Mouse (Mus musculus) regulatory T cell (primary cell): Measurements from ENCODE around the gene Prtn3.

ENCODE experiments used
- in situ Hi-C: fragments of 300-600 bp; cut with MboI, MseI; formaldehyde crosslinking; loops from one replicate; pipeline ENCODE4 v1.15.1; 2025; ENCODE audit warnings: high pct_unique_total_duplicates

Prtn3 gene

DNA sequence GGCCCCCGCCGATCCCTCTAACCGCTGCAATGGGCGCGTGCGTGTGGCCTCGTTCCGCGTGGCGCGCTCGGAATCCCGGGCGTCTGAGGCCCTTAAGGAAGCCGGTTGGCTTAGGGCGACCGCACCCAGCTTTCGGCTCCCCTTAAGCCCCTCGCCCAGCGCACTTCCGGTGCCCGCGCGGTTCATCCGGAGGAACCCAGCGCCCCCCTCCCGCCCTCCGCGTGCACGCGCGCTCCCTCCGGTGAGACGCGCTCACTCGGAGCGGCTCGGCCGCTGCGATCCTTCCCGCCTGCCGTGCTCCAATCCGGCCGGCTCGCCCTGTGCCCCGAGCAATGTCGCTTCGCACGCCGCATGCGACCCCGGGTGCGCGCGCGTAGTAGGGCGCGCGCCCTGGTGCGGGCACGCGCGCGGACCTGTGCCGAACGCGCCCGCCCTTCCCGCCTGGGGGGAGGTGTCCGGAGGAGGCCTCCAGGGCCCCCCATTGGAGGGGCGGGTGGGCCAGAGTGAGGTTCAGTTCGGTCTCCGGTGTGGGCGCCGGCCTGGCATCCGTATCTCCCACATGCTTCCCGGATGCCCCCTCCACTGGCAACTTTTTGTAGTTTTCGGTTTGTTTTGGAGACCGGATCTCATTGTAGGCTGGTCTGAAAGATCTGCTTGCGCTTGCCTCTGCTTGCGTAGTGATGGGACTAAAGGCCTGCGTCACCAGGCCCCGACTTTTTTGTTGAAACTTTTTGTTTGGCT, 19.3 kb upstream of the Prtn3 start:
- in situ Hi-C loops, result loop anchor here (10.0 kb wide), 1 partner anchor 1320 kb away; the partner anchor contains the start of gene Eef2

DNA sequence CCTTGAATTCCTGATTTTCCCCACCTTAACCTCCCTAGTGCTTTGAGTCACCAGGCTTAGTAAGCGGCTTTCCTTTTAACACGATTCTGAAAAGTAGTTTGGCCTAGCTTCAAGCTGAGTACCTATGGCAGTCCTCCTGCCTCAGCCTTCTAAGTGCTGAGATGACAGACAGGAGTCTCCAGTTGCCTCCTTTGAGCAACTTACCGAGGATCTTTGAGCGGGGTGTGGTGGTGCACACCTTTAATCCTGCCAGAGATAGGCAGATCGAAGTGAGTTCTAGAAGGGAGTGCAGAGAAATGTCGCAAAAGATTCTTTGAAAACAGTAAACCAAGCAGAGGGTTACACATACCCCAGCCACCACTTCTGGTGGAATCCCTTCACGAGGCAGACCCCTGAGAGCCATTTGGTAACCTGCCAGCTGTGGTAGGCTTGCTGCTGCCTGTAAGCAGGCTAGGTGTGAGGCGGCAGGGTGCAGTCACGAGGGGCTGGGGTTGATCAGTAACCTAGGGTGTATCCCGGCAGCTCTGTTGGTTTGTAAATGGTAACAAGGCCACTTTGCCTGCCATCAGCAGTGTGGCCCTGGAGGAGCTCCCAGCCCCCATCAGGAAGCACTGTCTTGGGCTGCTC, 18.6 kb upstream of the Prtn3 start:
- in situ Hi-C loops, result loop anchor here (10.0 kb wide), 1 partner anchor 1319 kb away; the partner anchor contains the start of gene Eef2

DNA sequence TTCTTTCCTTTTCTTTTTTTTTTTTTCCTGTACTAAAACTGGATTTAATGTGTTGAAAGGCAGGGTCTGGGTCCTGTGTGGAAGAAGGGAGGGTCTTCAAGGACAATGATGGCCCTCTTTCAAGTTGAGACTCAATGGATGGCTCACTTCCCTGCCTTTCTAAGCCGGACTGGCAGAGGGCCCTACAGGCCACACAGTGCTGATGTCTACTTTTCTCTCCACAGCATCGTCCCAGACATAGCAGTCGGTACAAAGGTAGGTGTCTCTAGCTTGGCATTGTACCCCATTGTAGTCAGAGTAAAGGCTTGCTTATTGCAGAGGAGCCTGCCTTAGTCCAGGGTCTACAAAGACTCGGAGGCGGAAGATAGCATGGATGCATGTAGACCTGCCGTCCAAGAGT, 18.0 kb upstream of the Prtn3 start:
- in situ Hi-C loops, result loop anchor here (10.0 kb wide), 1 partner anchor 1319 kb away; the partner anchor contains the start of gene Eef2

DNA sequence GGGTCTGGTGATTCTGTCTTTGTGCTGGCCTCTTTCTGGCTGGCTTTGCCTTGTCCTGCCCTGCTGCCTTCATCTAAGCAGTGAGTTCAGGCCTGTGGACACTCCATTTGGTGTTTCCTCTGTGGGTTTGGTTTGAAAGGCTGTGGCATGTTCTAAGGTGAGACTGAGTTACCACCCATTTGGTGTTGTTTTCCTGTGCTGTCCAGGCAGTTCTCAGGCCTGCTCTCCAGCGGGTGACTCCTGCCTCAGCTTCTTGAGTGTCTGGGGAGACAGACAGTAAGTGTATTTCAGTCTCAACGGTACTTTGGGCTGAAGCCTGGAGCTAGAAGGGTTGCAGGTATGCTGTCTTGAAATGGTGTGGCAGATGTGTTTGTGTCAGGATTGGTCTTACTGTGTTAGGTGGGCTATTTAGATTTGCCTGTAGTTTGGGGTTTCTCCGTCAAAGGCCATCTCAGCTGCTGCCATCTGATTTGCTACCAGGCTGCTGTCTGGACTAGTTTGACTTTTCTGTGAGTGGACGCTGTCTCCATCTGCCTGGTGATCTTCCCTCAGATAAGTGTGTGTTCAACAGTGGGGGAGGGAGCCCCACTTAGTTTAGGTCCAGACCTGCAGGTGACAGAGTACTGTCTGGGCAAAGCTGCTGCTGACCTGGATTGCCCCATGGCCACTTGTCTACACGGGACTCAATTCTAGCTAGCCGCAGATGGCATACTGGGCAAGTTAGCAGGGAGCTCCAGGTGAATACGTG, 17.4 kb upstream of the Prtn3 start:
- in situ Hi-C loops, result loop anchor here (10.0 kb wide), 1 partner anchor 1318 kb away; the partner anchor contains the start of gene Eef2

DNA sequence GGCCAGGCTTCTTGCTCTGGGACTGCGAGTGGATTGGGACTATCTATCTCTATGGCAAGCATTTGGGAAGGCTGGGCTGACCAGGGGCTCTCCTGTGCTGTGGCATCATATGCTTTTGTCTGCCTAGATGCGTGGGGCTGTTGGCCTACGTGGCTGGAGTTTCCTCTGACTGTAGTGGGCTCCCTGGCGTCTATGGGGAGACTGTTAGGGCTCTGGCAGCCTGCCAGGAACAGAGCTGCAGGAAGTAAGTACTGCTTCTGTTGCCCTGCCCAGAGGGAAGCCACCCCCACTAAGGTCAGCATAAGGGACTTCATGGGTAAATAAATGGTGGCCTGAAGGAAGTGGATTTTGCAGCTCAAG, 16.8 kb upstream of the Prtn3 start:
- in situ Hi-C loops, result loop anchor here (10.0 kb wide), 1 partner anchor 1317 kb away; the partner anchor contains the start of gene Eef2

DNA sequence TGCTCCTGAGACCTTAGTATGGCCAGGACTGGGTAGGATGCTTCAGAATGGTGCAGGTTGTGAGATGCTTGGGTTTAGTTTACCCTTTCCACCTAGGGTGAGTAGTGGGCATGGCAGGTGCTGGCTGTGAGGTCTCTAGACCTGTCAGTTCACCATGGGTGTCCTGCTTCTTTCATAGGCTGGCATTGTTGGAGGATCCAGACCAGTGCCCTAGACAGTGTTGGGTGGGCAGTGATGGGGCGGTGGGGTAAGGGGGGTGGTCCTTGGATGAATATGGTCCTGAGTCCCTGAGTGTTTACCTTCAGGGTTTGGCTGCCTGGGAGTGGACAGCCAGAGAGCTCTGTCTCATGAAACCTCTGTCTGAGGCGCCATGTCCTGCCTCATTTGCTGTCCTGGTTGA, 16.4 kb upstream of the Prtn3 start:
- in situ Hi-C loops, result loop anchor here (10.0 kb wide), 1 partner anchor 1317 kb away; the partner anchor contains the start of gene Eef2

DNA sequence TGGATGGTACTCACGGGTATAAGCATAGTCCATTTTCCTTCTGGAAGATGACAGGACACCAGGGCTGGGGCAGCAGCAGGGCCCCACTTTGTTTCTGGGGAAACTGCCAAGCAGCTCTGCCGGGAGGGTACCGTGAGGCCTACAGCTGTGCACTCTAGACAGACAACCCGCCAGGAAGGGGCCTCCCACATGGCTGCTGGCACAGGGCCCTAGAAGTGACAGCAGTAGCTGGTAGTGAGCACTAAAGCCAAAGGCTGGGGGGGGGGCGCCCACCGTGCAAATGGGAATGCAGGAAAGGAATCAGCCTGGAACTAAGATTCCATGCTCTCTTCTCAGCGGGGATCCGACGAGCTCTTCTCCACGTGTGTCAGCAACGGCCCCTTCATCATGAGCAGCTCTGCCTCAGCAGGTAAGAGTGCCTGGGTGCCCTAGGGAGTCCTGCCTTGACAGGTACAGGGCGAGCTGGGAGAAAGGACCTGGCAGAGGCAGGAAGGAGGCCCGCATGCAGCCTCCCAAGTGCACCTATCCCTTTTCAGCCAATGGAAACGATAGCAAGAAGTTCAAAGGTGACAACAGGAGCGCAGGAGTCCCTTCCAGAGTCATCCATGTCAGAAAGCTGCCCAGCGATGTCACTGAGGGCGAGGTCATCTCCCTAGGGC, 15.7 kb upstream of the Prtn3 start:
- in situ Hi-C loops, result loop anchor here (10.0 kb wide), 1 partner anchor 1316 kb away; the partner anchor contains the start of gene Eef2

DNA sequence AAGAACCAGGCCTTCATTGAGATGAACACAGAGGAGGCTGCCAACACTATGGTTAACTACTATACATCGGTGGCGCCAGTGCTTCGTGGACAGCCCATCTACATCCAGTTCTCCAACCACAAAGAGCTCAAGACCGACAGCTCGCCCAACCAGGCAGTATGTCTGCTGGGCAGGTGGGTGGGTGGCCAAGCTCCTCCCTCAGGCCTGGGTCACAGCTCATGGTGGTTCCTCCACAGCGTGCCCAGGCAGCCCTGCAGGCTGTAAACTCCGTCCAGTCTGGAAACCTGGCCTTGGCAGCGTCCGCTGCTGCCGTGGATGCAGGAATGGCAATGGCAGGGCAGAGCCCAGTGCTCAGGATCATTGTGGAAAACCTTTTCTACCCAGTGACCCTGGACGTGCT, 15.2 kb upstream of the Prtn3 start:
- in situ Hi-C loops, result loop anchor here (10.0 kb wide), 1 partner anchor 1316 kb away; the partner anchor contains the start of gene Eef2

DNA sequence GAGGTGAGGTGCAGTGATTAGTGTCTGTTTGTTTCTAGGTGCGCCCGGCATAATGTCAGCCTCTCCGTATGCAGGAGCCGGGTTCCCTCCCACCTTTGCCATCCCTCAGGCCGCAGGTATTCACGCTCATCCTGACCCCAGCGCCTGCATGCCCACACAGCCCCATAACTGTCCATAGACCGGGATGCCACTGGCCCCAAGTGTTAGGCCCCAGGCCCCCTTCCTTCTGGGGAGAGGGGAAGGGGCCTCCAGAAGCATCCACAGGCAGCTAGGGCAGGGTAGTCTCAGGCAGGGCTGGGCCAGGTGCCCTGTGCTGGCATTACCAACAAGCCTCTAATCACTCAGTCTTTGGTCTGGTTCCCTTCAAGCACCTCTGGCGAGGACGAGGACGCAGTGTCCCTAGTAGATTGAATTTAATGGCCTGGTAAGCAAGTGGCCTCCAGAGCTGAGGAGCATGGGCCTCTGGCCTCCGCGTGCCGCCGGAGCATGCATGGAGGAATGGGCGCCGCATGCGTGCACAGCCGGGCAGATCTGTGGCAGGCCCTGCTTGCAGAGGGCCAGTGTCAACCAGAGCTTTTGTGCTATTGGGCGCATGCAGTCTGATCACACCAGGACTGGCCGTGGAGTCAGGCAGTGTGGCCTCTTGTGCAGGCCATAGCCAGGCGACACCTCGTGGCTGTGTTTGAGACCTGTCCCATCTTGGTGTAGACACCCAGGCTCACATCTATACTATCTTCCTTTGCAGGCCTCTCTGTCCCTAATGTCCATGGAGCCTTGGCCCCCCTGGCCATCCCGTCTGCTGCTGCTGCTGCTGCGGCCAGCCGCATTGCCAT, 14.0 kb upstream of the Prtn3 start:
- in situ Hi-C loops, result no loop called here

DNA sequence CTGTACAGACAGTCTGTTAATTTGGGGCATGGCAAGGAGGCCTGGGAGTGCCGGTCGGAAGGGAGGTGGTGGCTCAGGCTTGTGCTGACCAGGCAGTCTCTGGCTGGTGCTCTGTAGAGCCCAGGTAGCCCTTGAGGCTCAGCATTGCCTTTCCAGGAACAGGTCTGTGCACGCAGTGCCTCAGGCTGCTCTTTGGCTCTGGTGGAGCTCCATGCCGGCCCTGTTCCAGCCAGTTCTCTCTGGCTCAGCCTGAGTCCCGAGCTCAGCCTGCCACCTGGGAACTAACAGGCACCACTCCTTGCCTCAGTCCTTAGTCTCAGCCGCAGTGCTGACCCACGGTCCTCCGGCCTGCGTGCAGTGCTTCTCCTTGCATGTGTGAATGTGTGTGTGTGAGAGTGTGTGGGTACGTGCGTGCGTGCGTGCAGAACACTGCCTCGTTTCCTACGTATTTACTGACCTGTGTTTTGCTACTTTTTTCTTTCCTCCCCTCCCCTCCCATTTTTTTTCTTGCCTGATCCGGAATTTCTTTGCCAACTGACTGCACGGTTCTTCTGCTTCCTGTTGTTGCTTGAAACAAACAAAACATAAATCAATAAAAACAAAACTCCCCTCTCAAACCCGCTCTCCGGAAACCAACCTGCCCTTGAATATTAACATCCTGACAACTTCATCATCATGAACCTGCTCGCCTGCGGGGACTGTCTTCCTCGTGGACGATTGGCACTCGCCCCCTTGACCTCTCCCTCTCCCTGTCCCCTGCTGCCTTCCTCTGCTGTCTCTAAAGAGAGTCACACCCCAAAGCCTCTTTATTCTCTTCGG, 12.8 kb upstream of the Prtn3 start:
- in situ Hi-C loops, result no loop called here

DNA sequence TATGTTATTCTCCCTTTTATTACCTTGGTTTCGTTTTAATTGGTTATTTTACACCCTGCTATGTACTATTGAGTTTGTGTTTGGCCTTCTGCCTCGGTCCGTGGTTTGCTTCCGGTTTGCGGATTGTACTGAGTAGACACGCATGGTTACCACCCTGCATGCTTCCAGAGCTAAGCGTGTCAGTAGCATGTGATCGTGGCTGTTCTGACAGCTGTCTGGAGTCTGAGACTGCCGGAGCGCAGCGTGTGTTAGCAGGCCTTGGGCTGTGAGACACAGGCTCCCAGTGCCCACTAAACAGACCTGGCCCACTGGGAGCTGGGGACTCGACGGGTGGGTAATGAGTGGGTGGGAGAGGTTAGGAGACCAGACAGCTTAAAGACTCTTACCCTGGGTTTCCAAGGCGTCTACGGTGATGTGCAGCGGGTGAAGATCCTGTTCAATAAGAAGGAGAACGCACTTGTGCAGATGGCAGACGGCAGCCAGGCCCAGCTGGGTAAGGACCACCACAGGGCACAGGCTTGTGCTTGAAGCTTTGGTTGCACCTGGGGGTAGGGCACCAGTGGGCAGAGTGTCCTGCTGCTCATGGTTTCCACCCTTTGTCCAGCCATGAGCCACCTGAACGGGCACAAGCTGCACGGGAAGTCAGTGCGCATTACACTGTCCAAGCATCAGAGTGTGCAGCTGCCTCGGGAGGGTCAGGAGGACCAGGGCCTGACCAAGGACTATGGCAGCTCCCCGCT, 12.1 kb upstream of the Prtn3 start:
- in situ Hi-C loops, result no loop called here

DNA sequence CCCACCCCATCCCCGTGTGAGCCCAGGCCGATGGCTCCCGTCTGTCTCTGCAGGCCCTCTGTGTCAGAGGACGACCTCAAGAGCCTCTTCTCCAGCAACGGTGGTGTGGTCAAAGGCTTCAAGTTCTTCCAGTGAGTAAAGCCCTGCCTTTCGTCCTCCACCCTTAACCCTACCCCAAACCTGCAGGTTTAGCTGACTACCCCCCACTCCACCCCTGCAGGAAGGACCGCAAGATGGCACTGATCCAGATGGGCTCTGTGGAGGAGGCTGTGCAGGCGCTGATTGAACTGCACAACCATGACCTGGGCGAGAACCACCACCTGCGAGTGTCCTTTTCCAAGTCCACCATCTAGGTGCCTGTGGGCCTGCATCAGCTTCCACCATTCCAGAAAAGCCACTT, 11.4 kb upstream of the Prtn3 start:
- in situ Hi-C loops, result no loop called here

DNA sequence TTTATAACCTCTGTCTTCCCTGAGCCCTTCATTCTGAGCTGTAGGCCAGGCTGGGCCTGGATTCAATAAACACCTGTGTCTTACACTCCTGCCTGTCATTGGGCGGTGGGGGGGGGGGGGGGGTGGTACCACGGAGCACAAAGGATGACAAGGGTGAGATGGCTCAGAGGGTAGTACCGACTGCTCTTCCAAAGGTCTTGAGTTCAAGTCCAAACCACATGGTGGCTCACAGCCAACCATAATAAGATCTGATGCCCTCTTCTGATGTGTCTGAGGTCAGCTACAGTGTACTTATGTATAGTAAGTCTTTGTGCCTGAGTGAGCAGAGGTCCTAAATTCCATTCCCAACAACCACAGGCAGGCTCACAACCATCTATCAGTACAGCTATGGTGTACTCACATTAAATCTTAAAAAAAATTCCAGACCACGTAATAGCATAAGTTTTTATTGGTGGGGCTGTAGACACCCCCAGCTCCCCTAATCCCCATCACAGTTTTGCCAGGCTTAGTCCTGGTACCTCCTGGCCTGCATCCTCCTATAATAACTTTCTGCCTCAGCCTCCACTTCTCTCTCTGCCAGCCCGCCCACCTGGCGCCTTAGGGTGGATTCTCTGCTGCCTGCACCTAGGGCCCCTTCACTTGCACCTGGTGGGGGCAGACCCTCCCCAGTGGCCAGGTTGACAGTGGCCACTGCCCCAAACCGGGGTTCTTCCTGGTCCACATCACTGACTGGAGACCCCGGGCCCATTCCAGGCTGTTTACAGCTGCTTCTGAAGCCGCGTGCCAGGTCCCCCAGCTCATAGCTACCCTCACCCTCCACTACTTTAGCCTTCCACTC, 9.7 kb upstream of the Prtn3 start:
- in situ Hi-C loops, result no loop called here

DNA sequence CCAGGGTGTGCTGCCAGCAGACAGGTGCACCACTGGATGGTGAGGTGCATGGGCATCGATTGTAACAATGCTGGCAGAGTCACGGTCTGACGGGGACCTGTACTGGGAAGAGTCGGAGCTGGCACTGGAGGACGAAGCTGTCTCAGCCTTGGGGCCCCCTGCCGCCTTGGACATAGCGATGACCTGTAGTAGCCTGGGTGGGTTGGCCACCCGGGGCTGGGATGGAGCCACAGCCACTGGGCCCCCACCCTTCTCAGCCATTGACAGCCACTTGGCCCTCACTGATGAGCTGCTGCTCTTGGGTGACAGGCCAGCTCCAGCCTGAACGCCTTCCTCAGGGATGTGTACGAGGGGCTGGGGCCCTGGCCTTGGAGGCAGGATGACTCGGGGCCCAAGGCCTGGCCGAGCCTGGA, 9.1 kb upstream of the Prtn3 start:
- in situ Hi-C loops, result no loop called here

DNA sequence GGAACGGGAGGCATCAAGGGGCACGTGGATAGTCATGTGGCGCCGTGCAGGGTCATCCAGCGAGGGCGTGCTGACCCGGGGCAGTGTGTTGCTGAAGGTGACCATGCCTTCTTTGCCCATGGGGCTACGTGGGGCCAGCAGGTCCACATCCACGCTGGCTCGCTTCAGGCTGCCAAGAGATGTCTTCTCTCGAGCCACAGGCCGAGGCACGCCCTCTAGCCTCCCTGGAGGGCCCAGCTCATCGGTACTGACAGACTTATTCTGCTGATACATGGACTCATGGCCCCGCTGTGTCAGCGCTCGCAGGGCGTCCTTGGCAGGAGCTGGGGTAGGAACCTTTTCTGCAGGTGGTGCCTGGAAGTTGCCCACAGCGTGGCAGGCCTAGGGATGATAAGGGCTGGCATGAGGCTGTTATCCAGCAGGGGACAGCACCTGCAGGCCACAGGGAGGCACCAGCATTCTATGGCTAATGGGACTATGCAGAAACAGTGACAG, 8.4 kb upstream of the Prtn3 start:
- in situ Hi-C loops, result no loop called here

DNA sequence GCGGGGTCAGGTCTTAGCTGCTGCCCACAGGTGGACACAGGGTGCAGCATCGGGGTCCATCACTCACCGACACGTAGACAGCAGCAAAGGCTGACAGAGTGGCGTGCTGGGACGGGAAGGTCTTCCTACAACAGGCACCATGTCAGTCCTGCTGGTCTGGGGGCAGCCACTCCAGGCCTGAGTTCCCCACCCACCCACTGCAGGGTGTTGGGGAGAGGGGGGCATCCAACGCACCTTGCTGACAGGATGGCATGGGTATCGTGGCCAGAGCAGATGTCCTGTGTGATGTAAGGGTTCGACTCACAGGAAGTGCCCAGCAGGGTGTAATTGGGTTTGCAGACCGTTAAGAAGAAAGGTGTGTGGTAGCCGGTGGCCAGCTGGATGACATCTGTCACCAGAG, 7.7 kb upstream of the Prtn3 start:
- in situ Hi-C loops, result no loop called here

DNA sequence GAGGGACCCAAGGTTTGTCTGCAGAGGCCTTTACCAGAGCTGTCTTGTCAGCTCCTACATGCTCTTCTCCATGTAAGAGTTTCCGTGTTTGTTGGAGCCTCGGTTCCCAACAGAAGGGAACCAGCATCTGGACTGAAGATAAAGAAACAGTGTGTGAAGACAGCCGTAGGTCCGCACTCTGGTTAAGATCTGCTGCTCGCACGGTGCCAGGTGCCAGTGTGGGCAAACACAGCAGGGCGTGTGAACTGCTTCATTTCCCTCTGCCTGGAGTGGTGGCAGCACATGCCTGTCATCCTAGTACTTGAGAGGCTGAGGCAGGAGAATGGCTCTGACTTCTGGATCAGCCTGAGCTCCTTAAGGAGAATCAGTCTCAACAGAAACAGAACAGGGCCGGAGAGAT, 2.4 kb upstream of the Prtn3 start:
- in situ Hi-C loops, result no loop called here

DNA sequence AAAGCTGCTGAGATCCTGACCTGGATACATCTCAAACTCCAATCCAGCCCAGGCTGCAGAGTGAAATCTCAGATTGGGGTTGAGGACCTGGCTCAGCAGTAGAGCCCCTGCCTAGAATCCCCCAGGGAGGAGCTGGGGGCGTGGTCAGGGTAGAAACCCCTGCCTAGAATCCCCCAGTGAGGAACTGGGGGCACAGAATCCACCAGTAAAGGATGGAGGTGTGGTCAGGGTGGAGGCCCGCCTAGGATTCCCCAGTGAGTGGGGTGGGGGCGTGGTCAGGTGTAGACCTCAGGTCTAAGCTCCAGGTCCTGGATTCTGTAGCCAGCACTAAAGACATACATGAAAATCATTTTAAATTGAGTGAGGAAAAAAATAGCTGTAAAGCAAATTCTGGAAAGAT, 1.4 kb upstream of the Prtn3 start:
- in situ Hi-C loops, result no loop called here
